Mouse (Mus musculus): ENCODE measurements around the gene Slc36a3.

GRCm38 (mm10) chr11:55187777-55188176 is 36.3 kb upstream of the Slc36a3 start:
- TF ChIP-seq POLR2A (IDR thresholded peaks at IDR 0.05; ENCODE audit: borderline replicate concordance, low read depth, low read length) (no peak), CTCF (IDR thresholded peaks at IDR 0.05; ENCODE audit: low read depth, low read length) (no peak)

Data from bone marrow macrophage, adult 2 months (primary cell).